In genomic region chr17:26380280-26380985, GRCm38 (mm10) we compare ENCODE assay signal across 9 mouse cellular contexts. TPM values are rescaled to one million over a fixed set of nuclear protein-coding genes. Genes with fewer than 3 reads are reported as not detected.
DNase-seq lines count a peak whose midpoint lies in the region; ATAC-seq and TF ChIP-seq lines count a peak whose summit lies in the region.
"Had no signal": no experiment of that assay in that cellular context is flagged by ENCODE, and none has a peak within 500 bp of the region (broad histone marks: within the 10 kb centered on the region; RNA-seq: fewer than 3 reads in every experiment).

No protein-coding gene starts in this region.

- H3K9me3 ChIP-seq in hindbrain, embryonic 15.5 days, result no peaks in the 10 kb centered on the region

- peak; percentile 23 for DNase-seq in embryo, embryonic 11.5 days (ENCODE audit: low read depth, low spot score)
- DNase-seq in embryo, embryonic 11 days, result no peak
- DNase-seq in left cerebral cortex, adult 2 months (ENCODE audit: extremely low spot score in 1 of 2, low spot score in 2 of 2), result no peak
- no peak for DNase-seq in left cerebral cortex, postnatal 4 days
- DNase-seq in naive thymus-derived CD4-positive, alpha-beta T cell, adult 2 months (ENCODE audit: low read depth), result peak; percentile 20
- no peak for DNase-seq in ovary, postnatal 14 days (ENCODE audit: low spot score)
- DNase-seq in gastrocnemius, postnatal 10 days, result no peak
- DNase-seq: heart, adult 18-20 months had no signal

- H3K4me2 ChIP-seq in hindbrain, embryonic 15.5 days, result peak overlapping the region; percentile 43

- no peaks in the 10 kb centered on the region for H3K27me3 ChIP-seq in hindbrain, embryonic 15.5 days

- no peak for TF ChIP-seq CTCF in left cerebral cortex, adult 2 months (IDR thresholded peaks at IDR 0.05)

- peaks cover 25% of the 10 kb centered on the region for H3K4me1 ChIP-seq in hindbrain, embryonic 15.5 days (replicated peaks)

- H3K9ac ChIP-seq in hindbrain, embryonic 15.5 days, result no peak overlapping the region

- H3K36me3 ChIP-seq in hindbrain, embryonic 15.5 days, result no peaks in the 10 kb centered on the region

- 41% methylated on average over 8 of the region's 8 CpGs for WGBS in hindbrain, embryonic 15.5 days

- H3K27ac ChIP-seq in left cerebral cortex, adult 2 months, result peak overlapping the region; percentile 95
- peak overlapping the region; percentile 78 for H3K27ac ChIP-seq in hindbrain, embryonic 15.5 days (replicated peaks)

- intact Hi-C loops in left cerebral cortex, adult 2 months (cut with DNase I), result loop anchor here (1.0 kb wide), 1 partner anchor 17 kb away; no protein-coding TSS in a partner anchor
- intact Hi-C loops in left cerebral cortex, postnatal 4 days (cut with DNase I), result no loop called here

- peak; percentile 32; the same call in 1 of the 2 replicates for ATAC-seq in hindbrain, embryonic 15.5 days (ENCODE audit: low FRiP score, low read depth)

- H3K4me3 ChIP-seq in left cerebral cortex, adult 2 months, result no peak overlapping the region
- no peak overlapping the region for H3K4me3 ChIP-seq in hindbrain, embryonic 15.5 days

RNA-seq across cellular contexts. Expression of gene Neurl1b, which starts 34.2 kb away (rescaled TPM):
- 10 to 100 TPM; 69.9 to 79.7 TPM for total RNA-seq in left cerebral cortex, adult 2 months (2021)
- 10 to 100 TPM; 85.3 to 88.4 TPM for total RNA-seq in left cerebral cortex, postnatal 4 days (2021)
- polyA plus RNA-seq in hindbrain, embryonic 15.5 days (2015; fragmentation: Nextera tagmentation; extraction: Ambion mirVana), result 1.6 and 1.9 TPM in 2 replicates
- 10 to 100 TPM; 11.6 to 12.7 TPM for total RNA-seq in gastrocnemius, postnatal 10 days (2021)

Comparison
In these comparisons a context has a peak if more than half of its experiments do, and no peak if none do; other contexts are left out.
1. DNase-seq: peak in embryo, embryonic 11.5 days (single experiment) and naive thymus-derived CD4-positive, alpha-beta T cell, adult 2 months (single experiment); none in embryo, embryonic 11 days (single experiment), left cerebral cortex, adult 2 months (0 of 2), left cerebral cortex, postnatal 4 days (single experiment), ovary, postnatal 14 days (single experiment) and gastrocnemius, postnatal 10 days (single experiment).
2. RNA of gene Neurl1b, which starts 34.2 kb away (total RNA-seq): 85.3 to 88.4 TPM in left cerebral cortex, postnatal 4 days and 69.9 to 79.7 TPM in left cerebral cortex, adult 2 months; 11.6 to 12.7 TPM in gastrocnemius, postnatal 10 days; every median in the first group is over 4 times any median in the second.